Mouse (Mus musculus): ENCODE measurements around the gene Pced1a.

Gene Pced1a

DNA sequence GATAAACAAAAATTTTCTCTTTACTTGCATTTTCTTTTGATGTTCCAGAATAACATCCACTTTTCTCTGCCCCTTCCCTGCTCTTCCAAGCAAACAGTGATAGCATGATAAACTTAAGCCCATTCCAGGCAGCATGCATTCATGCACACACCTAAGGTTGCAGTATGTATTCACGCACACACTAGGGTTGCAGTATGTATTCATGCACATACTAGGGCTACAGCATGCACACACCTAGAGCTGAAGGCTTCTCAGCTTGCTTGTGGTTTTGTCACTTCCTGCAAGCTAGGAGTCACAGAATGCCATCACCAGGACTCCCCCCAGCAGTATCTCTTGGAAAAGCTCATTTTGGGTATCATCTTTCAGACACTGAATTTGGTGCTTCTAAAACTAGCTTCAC lies 12.3 kb upstream of the Pced1a start:
- no peak for DNase-seq (ENCODE audit: low spot score in 2 of 2)

DNA sequence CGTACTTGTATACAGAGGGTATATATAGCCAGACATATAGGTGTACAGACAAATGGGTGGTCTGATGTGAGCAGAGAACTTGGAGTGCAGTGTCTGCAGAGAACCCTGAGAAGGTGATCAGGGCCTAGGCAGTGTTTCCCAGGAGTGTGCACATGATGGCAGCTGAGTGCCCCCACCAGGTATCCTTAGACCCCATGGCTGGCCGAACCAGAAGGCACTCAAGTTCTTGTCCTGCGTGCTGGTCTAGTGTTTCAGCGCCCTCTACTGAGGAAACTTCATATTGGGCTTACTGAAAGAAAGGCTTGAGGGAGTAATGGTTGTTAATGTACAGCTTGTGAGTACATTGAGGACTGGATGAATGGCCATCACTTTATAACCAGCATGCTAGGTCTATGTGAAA lies 8.7 kb upstream of the Pced1a start:
- DNase-seq (ENCODE audit: low spot score in 2 of 2) = peak; percentile 44 to 61

GRCm38 (mm10) chr2:130432157-130432556 lies 7.7 kb upstream of the Pced1a start:
- DNase-seq (ENCODE audit: low spot score in 2 of 2) = no peak

- DNase-seq (ENCODE audit: low spot score in 2 of 2) = no peak
These were observed 6.0 kb upstream of the Pced1a start for GRCm38 (mm10) chr2:130430484-130430883.

- no peak for DNase-seq (ENCODE audit: low spot score in 2 of 2)
These were observed 5.3 kb upstream of the Pced1a start for GRCm38 (mm10) chr2:130429851-130430250.

GRCm38 (mm10) chr2:130425112-130425511 lies 611 bp upstream of the Pced1a start:
- DNase-seq (ENCODE audit: low spot score in 2 of 2) = no peak

DNA sequence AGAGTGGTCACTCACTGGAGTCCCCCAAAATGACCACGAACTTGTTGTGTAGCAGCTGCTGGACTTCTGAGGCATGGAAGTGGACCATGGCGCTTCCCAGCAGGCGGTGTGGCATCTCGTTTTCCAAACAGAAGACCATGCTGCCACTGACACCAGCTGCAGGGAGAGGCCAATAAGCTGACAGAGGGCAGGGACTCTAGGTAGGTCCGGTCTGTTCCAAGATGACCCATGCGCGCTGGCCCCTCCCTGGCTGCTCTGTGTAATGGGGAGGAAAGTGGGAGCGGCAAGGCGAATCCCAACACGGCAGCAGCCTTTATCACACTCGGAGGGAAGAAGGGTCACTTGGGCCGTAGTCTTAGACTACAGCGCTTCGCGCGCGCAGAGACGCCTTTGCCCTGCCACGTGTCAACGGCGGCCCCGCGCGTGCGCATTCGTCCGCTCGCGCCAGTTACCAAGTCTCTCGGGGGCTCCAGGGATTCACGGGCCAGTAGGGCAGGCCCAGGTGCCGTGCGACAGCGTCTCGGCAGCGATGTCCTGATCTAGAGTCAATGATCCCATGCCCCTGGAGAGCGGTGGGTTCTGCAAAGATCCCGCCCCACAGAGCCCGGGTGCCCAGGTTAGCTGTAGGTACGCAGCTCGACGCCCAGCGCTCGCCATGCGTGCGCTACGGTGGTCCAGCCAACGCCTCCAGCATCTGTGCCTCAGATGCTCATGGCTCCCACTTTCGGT lies 940 bp downstream of the Pced1a start:
- peak; percentile 75 to 80 for DNase-seq (ENCODE audit: low spot score in 2 of 2)

DNA sequence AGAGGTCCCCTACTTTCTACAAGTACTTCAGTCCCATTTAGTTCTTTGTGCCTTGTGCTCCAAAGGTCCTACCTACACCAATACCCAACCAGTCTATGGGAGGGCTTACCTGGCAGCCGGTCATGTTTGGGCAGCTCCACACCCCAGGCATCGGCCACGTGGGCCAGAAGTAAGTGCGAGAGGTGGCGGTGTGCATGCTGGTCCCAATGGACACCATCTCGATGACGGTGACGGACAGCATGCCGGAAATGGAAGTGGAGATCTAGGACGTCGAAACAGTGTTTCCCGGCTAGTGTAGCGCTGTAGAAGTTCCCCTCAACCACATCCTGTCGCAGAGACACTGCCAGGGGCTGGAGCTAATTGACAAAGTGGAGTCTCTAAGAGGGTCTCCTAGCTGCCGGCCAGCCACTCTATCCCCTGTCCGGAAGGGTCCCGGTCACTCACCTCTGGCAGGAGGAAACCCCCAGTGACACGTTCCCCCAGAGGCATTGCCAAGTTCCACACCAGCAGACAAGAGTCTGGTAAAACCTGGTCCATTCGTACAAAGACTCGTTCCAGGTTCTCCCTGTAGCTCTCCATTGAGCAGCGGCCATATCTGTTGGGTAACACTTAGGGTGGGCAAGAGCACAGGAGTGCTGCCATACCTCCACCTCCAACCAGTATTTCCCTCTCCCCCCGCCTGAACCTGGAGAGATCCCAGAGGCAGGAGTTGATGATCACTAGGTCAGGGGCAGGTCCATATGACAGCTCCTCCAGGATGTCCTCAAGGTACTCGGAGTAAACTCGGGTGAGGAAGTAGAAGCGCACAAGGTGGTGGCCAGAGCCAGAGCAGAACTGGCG lies 2.5 kb downstream of the Pced1a start:
- no peak for DNase-seq (ENCODE audit: low spot score in 2 of 2)

GRCm38 (mm10) chr2:130414094-130414856 lies 10.2 kb downstream of the Pced1a start:
- DNase-seq (ENCODE audit: low spot score in 2 of 2) = no peak

GRCm38 (mm10) chr2:130412775-130413174 lies 11.7 kb downstream of the Pced1a start:
- DNase-seq (ENCODE audit: low spot score in 2 of 2) = no peak

- peak; percentile 27 to 51 for DNase-seq (ENCODE audit: low spot score in 2 of 2)
These were observed 12.7 kb downstream of the Pced1a start for GRCm38 (mm10) chr2:130411558-130412495.

GRCm38 (mm10) chr2:130408194-130408593 lies 16.3 kb downstream of the Pced1a start:
- no peak for DNase-seq (ENCODE audit: low spot score in 2 of 2)

DNA sequence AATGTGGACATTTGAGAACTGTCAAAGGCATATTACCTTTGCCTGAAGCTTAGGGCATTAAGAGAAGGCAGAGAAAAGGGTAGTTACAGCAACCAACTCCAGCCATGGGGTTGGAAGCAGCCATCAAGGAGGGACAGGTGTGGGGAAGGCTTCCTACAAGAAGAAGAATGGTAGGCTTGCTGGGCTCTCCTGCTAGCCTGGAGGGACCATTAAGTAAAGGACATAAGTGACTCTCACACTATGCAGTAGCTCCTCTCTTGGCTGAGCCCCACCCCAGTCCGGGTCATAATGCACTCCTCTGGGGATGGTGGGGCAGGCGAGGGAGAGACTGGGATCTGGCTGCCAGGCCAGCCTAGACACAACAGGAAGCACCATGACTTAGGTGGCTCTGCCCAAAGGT lies 18.3 kb downstream of the Pced1a start, which contains the start of gene Tmem239:
Gene Tmem239, plus strand, starts transcription at position 301 of the 400 bp plus-strand sequence.
- DNase-seq (ENCODE audit: low spot score in 2 of 2) = no peak

DNA sequence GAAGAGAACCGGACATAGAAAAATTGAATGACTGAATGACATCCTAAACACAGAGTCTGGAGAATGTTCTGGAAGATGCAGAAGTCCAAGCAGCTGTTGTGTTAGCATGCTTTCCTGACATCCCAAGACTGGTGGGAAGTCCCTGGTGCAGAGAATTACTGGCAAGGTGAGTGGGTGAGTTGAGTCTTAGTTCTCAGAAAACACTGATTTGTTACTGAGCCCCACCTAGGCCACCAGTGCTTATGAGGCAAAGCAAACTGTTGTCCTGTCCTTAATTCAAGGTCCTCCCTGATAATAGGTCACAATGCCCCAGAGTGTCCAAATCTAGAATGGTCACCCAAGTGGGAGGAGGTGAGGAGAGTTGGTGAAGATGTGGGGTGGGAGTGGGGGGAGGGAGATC lies 19.6 kb downstream of the Pced1a start, which contains the start of the genes Gm28372 and 1700020A23Rik:
Gene Gm28372, plus strand, starts transcription at position 301 of the 400 bp plus-strand sequence.
Gene 1700020A23Rik, plus strand, starts transcription at position 321 of the 400 bp plus-strand sequence.
- DNase-seq (ENCODE audit: low spot score in 2 of 2) = no peak

- no peak for DNase-seq (ENCODE audit: low spot score in 2 of 2)
These were observed 22.6 kb downstream of the Pced1a start for GRCm38 (mm10) chr2:130401891-130402290.

- DNase-seq (ENCODE audit: low spot score in 2 of 2) = no peak
These were observed 24.5 kb downstream of the Pced1a start for GRCm38 (mm10) chr2:130400046-130400445.

DNA sequence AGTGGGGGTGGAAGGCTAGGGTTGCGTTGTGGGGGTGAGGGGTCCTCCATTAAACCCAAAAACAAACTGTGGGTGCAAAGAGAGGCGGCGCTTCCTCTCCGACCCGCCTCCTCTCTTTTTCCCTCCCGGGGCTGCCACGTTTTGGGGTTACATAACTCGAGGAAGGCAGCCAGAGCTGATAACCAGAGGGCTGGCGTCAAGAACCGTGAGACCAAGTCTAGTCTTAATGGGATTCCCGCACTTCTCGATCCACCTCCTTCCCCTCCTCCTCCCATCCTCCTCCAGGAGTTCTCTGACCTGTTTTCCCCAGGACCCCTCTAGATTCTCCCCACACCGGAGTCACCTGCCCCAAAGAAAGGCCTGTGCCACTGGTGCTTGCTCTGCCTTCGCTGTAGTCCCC lies 26.4 kb downstream of the Pced1a start:
- no peak for DNase-seq (ENCODE audit: low spot score in 2 of 2)

GRCm38 (mm10) chr2:130397186-130397985 lies 27.1 kb downstream of the Pced1a start, which contains the start of gene Cpxm1:
Cpxm1 (minus strand) TSS chr2:130397574.
- no peak for DNase-seq (ENCODE audit: low spot score in 2 of 2)

- DNase-seq (ENCODE audit: low spot score in 2 of 2) = no peak
These were observed 28.8 kb downstream of the Pced1a start for GRCm38 (mm10) chr2:130395696-130396095.

DNA sequence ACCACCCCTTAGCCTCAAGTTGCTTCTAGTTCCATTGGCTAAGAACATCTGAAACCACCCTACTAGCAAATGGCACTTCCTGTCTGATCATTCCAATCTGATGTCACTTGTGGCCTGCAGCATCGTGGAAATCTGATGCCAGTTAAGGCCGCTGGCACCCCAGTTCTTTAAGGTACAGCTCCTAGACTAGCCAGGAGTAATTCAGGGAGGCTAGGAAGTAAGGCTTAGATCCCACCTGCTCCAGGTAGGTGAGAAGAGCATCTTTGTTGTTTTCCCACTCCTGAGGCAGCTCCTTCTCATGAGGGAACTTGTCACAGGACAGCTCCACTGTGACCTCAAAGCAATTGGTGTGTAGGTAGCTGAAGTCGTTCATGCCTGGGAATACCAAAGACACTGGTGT lies 31.7 kb downstream of the Pced1a start:
- DNase-seq (ENCODE audit: low spot score in 2 of 2) = no peak

Measured in spleen, postnatal 36 days (tissue).